Mouse (Mus musculus) E14TG2a.4 (cell line): ENCODE measurements around the gene Dgkd.

Source experiments
- CTCF ChIP-seq: conservative IDR thresholded peaks from 2 replicates; pipeline ENCODE4 v1.5.1; 2014; ENCODE audit warnings: low read length
- NANOG ChIP-seq: IDR thresholded peaks from 2 replicates; pipeline ENCODE4 v1.6.1; 2014; ENCODE audit warnings: borderline replicate concordance, low read length, mixed read lengths
- POU5F1 ChIP-seq: IDR thresholded peaks from 2 replicates; pipeline ENCODE4 v1.6.1; 2014; ENCODE audit warnings: low read length, borderline replicate concordance

DNA sequence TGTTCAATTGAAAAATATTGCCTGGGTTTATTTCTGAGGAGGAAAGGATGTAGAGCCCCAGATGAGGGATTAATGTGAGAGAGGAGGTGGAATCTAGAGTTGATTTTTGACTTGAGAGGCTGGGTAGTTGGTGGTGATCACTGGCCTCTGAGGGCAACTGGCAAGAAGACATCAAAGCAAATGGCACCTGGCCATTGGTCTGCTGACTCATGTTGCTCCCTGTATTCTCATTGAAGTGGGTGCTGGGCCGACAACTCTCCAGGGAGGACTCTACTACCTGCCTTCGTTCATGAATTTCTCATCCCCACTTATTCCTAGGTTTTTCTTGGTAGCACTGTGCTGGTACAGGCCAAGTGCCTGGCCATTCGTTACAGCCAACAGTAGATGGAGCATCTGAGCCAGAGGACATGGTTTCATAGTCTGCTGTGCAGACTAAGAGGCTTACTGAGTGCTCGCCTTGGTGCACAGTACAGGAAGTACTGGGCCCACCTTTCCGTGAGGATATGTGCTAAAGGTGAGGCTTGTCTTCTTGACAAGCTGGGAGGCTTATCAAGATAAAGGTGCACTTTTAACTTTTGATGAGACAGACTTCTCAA, 53.4 kb downstream of the Dgkd start:
- TF ChIP-seq CTCF, result no peak
- TF ChIP-seq NANOG, result no peak
- TF ChIP-seq POU5F1, result no peak
